Mouse (Mus musculus) forebrain, embryonic 15.5 days (tissue): ENCODE data around the gene Fcrl6. TPM values are rescaled to one million over a fixed set of nuclear protein-coding genes. Genes with fewer than 3 reads are reported as not detected.
A peak's percentile ranks its signal among the peaks of the same experiment; 100 is the strongest.

Source experiments
- ATAC-seq: fragments of 200-750 bp; cut with Nextera tagmentation; replicated peaks from 2 replicates; pipeline ENCODE4 v1.8.0; 2017; ENCODE audit warnings: mild to moderate bottlenecking, moderate TSS enrichment, moderate library complexity
- H3K27ac ChIP-seq: fragments of 300-500 bp; sonication (generic); replicated peaks from 2 replicates; pipeline ENCODE4 v1.5.1; 2015; ENCODE audit warnings: mild to moderate bottlenecking, inconsistent platforms
- H3K27me3 ChIP-seq: fragments of 300-500 bp; sonication (generic); 2 replicates; pipeline ENCODE4 v1.6.1; 2015; ENCODE audit warnings: inconsistent platforms
- H3K36me3 ChIP-seq: fragments of 300-500 bp; sonication (generic); 2 replicates; pipeline ENCODE4 v1.6.1; 2015; ENCODE audit warnings: mild to moderate bottlenecking, inconsistent platforms
- H3K4me1 ChIP-seq: fragments of 300-500 bp; sonication (generic); 2 replicates; pipeline ENCODE4 v1.6.1; 2015; ENCODE audit warnings: inconsistent platforms
- H3K4me2 ChIP-seq: fragments of 300-500 bp; sonication (generic); replicated peaks from 2 replicates; pipeline ENCODE4 v1.6.1; 2015; ENCODE audit warnings: mild to moderate bottlenecking, inconsistent platforms
- H3K4me3 ChIP-seq: fragments of 300-500 bp; sonication (generic); 2 replicates; pipeline ENCODE4 v1.5.1; 2015; ENCODE audit warnings: mild to moderate bottlenecking, inconsistent platforms
- H3K9ac ChIP-seq: fragments of 300-500 bp; sonication (generic); replicated peaks from 2 replicates; pipeline ENCODE4 v1.6.1; 2015; ENCODE audit warnings: mild to moderate bottlenecking, inconsistent platforms
- H3K9me3 ChIP-seq: fragments of 300-500 bp; sonication (generic); 2 replicates; pipeline ENCODE4 v1.6.1; 2016; ENCODE audit warnings: inconsistent platforms
- WGBS: fragments of 180-500 bp; shearing (Covaris S2); methylation state at CpG from one replicate; pipeline ENCODE4 v1.1.7; 2015; ENCODE audit warnings: mixed read lengths; 5-methylcytosine and 5-hydroxymethylcytosine counted together
- polyA plus RNA-seq: library from polyadenylated mRNA; unstranded; fragments of >200 nt; fragmentation: Nextera tagmentation; extraction: Ambion mirVana; gene quantifications from 2 replicates; pipeline ENCODE4 v1.2.1, GENCODE M21; 2015

Fcrl6 gene
- polyA plus RNA-seq, 1 experiment from 2014 or later: not detected

DNA sequence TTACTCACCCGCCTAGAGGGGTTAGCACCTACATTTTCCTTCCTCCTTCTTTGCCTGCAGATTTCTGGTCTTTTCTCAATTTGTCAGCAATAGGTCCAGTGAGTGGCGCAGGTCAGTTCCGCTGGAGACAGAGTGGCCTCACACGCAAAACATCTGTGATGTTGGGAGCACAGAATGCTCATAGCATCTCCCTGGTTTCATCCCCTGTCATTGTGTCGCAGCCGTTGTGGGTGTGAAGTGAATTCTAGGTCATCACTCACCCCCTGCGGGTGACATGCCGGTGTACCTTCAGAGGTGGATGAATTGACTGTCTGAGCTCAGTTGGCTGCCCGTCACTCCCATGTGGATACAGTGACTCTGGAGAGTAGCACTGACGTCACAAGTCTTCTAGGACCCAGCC lies 9.0 kb upstream of the Fcrl6 start:
- no peak overlapping the region for H3K27ac ChIP-seq
- H3K36me3 ChIP-seq: no peaks in the 10 kb centered on the region
- no peaks in the 10 kb centered on the region; the same call in 1 of the 2 replicates for H3K4me1 ChIP-seq
- 88% methylated on average over 10 of the region's 10 CpGs for WGBS
- no peak overlapping the region for H3K4me2 ChIP-seq
- no peaks in the 10 kb centered on the region for H3K9me3 ChIP-seq
- H3K27me3 ChIP-seq: no peaks in the 10 kb centered on the region
- ATAC-seq: no peak
- no peak overlapping the region for H3K4me3 ChIP-seq
- no peak overlapping the region for H3K9ac ChIP-seq

DNA sequence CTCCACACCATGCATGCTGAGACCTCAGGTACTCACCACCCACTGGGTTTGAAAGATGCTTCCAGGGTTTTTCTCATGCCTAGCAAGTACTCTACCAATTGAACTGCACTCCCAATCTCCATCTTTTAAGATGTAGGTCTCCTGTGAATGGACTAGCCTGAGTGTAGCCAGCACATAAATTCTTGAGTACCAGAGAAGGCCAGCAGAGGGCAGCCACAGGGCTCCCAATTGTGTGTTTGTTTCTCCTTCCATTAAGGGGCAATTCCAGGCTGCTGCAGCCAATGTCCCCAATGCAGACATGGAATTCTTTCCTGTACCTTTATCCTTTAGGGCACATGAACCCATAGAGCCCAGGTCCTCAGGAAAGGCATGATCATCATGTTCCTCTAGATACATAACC lies 7.9 kb downstream of the Fcrl6 start:
- no peaks in the 10 kb centered on the region for H3K4me1 ChIP-seq
- no peaks in the 10 kb centered on the region for H3K9me3 ChIP-seq
- H3K4me2 ChIP-seq: no peak overlapping the region
- no peak overlapping the region for H3K9ac ChIP-seq
- no peak overlapping the region for H3K27ac ChIP-seq
- no peaks in the 10 kb centered on the region for H3K27me3 ChIP-seq
- no peak for ATAC-seq
- no peaks in the 10 kb centered on the region for H3K36me3 ChIP-seq
- no peak overlapping the region for H3K4me3 ChIP-seq

DNA sequence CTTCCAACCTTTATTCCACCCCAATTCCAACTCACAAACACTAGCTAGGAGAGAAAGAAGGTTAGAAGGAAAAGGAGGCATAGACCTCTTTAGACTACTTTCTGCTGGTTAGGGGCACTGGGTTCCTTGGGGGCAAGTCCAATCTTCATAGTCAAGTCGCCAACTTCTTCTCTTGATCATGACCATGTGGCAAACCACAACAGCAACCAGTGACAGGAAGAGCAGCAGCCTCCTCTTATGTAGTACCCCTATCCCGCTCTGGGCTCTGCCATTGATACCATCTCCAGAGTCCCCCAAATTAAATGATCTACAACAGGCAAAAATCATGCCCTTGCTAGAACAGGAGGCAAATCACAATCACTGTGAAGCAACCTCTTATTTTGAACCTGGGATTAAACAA lies 8.4 kb downstream of the Fcrl6 start:
- Histone ChIP-seq H3K9ac (no peak overlapping the region), H3K27ac (no peak overlapping the region), H3K27me3 (no peaks in the 10 kb centered on the region), H3K4me2 (no peak overlapping the region), H3K9me3 (no peaks in the 10 kb centered on the region), H3K4me3 (no peak overlapping the region), H3K36me3 (no peaks in the 10 kb centered on the region), H3K4me1 (no peaks in the 10 kb centered on the region)
- 89% methylated on average over 2 of the region's 2 CpGs for WGBS
- no peak for ATAC-seq

DNA sequence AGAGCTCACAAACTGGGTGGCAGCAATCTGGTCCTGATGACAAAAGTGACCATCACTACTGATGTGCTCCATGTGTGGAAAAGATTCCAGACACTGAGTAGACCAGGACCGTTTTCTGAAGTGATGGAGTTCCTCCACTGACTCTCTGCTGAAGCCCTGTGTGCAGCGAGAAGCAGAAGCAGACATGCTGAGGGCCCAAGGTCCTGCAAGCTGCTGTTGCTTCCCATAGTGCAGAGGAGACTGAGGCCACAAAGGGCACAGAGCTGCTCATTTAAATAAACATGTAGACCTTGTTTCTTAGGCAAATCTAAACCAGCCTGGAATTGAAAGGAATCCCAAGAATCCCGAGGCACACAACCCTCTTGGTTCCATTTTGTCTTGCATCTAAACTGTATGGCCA lies 9.0 kb downstream of the Fcrl6 start:
- no peaks in the 10 kb centered on the region for H3K4me1 ChIP-seq
- 79% methylated on average over 3 of the region's 3 CpGs for WGBS
- no peak overlapping the region for H3K9ac ChIP-seq
- no peak overlapping the region for H3K4me2 ChIP-seq
- no peak for ATAC-seq
- H3K4me3 ChIP-seq: no peak overlapping the region
- no peaks in the 10 kb centered on the region for H3K9me3 ChIP-seq
- H3K27me3 ChIP-seq: no peaks in the 10 kb centered on the region
- no peaks in the 10 kb centered on the region for H3K36me3 ChIP-seq
- no peak overlapping the region for H3K27ac ChIP-seq

DNA sequence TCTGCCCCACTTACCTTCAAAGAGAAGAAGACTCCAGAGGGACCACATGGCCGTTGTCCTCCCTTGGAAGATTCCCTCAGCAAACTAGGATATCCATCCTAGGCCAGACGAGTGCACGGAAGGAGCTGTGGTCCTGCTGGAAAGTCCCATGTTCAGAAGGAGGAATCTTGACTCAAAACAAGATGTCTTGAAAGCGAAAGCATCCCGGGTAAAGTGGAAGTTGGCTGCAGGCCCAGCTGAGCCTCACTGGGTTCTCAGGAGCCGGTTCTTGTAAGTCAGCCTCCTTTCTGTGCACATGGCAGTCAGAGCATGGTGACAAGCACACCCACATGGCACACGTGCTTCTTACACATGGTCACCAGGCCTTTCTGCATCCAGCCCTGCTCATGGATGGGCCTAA lies 12.0 kb downstream of the Fcrl6 start, which contains the start of gene Slamf8:
Slamf8 (minus strand) TSS at position 184 of the 400 bp plus-strand sequence.
- Histone ChIP-seq H3K9me3 (no peaks in the 10 kb centered on the region), H3K4me1 (peaks cover 12% of the 10 kb centered on the region), H3K9ac (no peak within 1 kb of the TSS), H3K4me3 (no peak within 1 kb of the TSS), H3K36me3 (no peaks in the 10 kb centered on the region), H3K27ac (no peak within 1 kb of the TSS), H3K27me3 (no peaks in the 10 kb centered on the region), H3K4me2 (no peak within 1 kb of the TSS)
- WGBS: 82% methylated on average over 7 of the region's 7 CpGs
- ATAC-seq: no peak

DNA sequence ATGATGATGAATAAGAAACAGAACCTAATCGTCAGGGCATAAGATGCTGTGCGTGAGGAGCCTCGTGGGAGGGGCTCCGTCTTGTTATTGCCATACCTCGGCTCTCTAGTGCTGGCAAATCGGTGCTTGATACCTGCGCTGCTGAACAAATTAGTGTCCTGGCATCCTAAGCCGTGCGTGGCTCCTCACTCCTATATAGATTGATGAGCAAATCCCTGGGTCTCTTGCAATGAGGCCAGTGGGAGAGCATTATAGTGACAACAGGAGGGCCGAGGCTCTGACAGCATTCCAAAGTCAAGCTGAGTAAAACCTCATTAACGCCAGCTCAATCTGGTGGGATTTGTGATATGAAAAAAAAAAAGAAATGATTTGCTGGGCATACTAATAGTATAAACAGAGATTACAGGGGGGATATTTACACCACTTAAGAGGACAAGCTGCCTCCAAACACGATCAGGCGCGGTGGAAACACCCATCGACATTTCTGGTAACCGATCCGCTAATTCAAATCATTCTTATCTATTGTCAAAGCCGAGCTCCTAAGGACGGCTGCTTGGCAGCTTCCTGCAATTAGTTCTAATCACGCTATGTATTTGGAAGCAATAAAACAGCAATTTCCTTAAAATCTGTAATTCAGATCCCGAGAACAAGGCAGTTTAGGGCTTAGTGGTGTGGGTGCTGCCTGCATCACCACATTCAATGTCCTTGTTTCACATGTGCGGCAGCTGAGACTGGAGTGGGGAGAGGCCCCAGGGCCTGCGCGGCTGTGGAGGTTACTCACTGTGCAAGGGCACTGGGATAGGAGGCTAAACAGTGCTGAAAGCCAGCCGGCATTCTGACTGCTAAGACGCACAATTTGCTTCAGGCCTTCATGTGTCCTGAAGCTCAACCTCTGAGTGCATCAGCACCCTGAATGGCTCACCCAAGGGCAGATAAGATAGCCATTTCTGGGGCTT lies 16.5 kb downstream of the Fcrl6 start:
- ATAC-seq: peak; percentile 84
- H3K4me1 ChIP-seq: peaks cover 13% of the 10 kb centered on the region
- H3K36me3 ChIP-seq: no peaks in the 10 kb centered on the region
- 0 out of 2 replicates have a peak overlapping the region, but pooled peaks have one; percentile 29 for H3K27ac ChIP-seq
- H3K27me3 ChIP-seq: no peaks in the 10 kb centered on the region
- no peaks in the 10 kb centered on the region for H3K9me3 ChIP-seq
- peak overlapping the region; percentile 25; the same call in 1 of the 2 replicates for H3K9ac ChIP-seq
- WGBS: 5% methylated on average over 26 of the region's 26 CpGs
- 0 out of 2 replicates have a peak overlapping the region, but pooled peaks have one; percentile 3 for H3K4me3 ChIP-seq
- H3K4me2 ChIP-seq: peak overlapping the region; percentile 25

DNA sequence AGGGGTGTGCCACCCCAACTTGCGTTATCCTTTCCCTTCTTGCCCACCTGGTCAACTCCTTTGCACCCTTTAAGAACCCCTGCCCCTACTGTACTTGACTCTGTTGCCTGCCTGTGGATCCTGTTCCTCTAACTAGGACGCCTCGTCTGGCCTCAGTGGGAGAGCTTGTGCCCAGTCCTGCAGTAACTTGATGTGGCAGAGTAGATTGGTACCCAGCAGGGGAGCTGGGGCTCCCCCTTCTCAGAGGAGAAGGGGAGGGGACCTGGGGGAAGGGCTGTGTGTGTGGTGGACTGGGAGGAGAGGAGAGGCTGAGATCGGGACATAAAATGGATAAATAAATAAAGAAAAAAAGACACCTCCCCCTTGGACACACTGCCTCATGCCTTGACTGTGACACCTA lies 17.3 kb downstream of the Fcrl6 start:
- Histone ChIP-seq H3K9ac (no peak overlapping the region), H3K4me1 (peaks cover 13% of the 10 kb centered on the region), H3K4me2 (no peak overlapping the region), H3K27me3 (no peaks in the 10 kb centered on the region), H3K36me3 (no peaks in the 10 kb centered on the region), H3K9me3 (no peaks in the 10 kb centered on the region), H3K4me3 (no peak overlapping the region), H3K27ac (no peak overlapping the region)
- peak; percentile 11; the same call in 1 of the 2 replicates for ATAC-seq
- WGBS: 39% methylated on average over 4 of the region's 4 CpGs

DNA sequence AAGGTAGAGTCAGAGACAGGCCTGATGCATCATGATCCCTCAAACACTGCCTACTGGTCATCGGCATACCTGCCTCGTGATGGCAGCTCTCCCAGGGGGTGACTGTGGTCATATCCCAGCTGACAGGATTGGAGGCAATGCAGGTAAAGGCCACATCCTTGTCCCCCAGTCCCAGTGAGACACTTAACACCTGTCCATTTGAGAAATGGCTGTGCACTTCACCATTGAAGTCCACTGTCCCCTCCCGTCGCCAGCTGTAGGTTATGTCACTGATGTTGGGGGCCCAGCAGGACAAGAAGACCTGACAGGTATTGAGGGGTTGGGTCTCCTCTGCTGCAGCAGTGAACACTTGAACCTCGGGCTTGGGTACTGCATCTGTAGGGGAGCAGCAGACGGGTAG lies 18.1 kb downstream of the Fcrl6 start:
- ATAC-seq: no peak
- Histone ChIP-seq H3K9ac (no peak overlapping the region), H3K4me2 (no peak overlapping the region), H3K4me3 (no peak overlapping the region), H3K36me3 (no peaks in the 10 kb centered on the region), H3K27ac (no peak overlapping the region), H3K4me1 (peaks cover 13% of the 10 kb centered on the region), H3K27me3 (no peaks in the 10 kb centered on the region), H3K9me3 (no peaks in the 10 kb centered on the region)
- WGBS: 84% methylated on average over 6 of the region's 6 CpGs

DNA sequence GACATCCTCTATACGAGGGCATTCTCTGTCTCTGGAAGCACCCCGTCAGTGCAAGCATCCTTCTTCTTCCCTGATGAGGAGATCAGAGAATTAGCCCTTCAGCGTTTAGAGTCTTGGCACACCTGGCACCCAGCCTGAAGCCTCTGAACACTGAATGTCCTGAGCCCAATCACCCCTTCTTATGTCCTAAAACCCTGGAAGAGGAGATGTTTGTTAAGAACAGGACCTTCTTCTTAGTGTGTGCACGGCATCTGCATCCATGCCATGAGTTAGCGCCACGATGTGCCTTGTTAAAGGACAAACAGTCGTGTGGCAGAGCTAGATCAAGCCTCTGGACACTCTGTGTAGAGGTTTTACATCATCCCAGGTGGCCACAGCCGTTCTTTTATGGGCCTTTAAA lies 19.9 kb downstream of the Fcrl6 start:
- Histone ChIP-seq H3K9me3 (no peaks in the 10 kb centered on the region), H3K27me3 (no peaks in the 10 kb centered on the region), H3K27ac (no peak overlapping the region), H3K36me3 (no peaks in the 10 kb centered on the region), H3K9ac (no peak overlapping the region), H3K4me3 (no peak overlapping the region), H3K4me1 (peaks cover 13% of the 10 kb centered on the region), H3K4me2 (no peak overlapping the region)
- no peak for ATAC-seq
- 89% methylated on average over 8 of the region's 8 CpGs for WGBS

DNA sequence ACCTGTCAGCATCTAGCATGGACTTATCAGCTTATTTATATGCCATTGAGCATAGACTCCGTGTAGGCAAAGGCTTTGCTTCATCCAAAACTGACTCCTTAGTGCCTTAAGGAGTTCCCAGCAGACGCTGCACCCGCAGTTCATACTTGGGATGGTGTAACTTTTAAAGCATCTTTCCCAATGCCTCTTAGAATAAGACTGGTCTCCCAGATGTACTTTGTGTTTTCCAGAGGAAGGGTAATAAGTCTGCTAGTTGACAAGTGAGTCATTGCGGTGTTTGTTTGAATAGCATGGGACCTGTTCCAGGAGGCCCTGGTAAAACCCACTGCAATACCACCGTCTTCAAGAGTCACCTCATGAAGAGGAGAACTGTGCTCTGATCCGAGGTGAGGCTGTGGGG lies 22.2 kb downstream of the Fcrl6 start:
- H3K4me1 ChIP-seq: no peaks in the 10 kb centered on the region
- 79% methylated on average over 6 of the region's 6 CpGs for WGBS

DNA sequence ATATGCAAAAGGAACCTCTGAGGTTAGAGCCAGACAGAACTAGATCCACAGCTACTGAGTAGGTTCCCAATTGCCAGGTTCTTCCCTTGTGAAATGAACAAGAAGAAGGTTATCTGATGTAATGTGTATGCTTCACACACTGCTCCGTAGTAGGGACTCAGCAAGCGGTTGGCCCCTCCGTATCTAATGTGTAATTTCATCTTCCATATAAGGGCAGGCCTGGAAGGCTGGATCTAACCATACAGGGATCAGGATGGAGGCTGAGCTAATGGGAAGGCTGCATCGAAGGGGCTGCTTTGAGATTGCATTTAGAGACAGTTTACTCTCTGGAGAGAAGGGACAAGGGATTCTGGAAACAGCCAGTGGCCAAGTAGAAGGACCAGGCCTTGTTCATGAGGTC lies 34.6 kb downstream of the Fcrl6 start:
- ATAC-seq: no peak
- Histone ChIP-seq H3K27me3 (0 out of 2 replicates have a peak, but pooled peaks cover under 1% of the 10 kb centered on the region), H3K27ac (no peak overlapping the region), H3K4me2 (no peak overlapping the region), H3K4me1 (peaks cover 7% of the 10 kb centered on the region), H3K36me3 (no peaks in the 10 kb centered on the region), H3K9ac (no peak overlapping the region), H3K4me3 (no peak overlapping the region), H3K9me3 (no peaks in the 10 kb centered on the region)
- 82% methylated on average over 4 of the region's 4 CpGs for WGBS

More for the DNA sequence above, 22.2 kb downstream of the Fcrl6 start:
- Histone ChIP-seq H3K4me2 (no peak overlapping the region), H3K36me3 (no peaks in the 10 kb centered on the region), H3K27me3 (no peaks in the 10 kb centered on the region), H3K4me3 (no peak overlapping the region), H3K9me3 (no peaks in the 10 kb centered on the region), H3K9ac (no peak overlapping the region), H3K27ac (no peak overlapping the region)
- no peak for ATAC-seq

DNA sequence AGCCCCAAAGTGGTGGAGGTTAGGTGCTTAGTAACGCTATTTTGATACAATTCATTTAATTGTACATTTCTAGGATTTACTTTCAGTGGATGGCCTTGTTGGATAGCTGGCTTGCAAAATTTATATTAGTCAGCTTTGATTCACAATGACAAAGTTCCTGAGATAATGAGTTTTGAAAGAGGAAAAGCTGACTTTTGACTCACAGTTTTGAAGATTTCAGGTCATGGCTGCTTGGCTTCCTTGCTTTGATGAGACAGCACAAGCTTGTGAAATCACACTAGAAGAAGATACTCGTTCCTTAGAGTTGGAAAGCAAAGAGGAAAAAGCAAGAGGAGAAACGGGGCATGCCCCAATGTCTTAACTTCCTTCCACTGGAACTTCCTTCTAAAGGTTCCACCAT lies 36.2 kb downstream of the Fcrl6 start:
- Histone ChIP-seq H3K27ac (no peak overlapping the region), H3K4me2 (no peak overlapping the region), H3K9me3 (no peaks in the 10 kb centered on the region), H3K4me3 (no peak overlapping the region), H3K27me3 (peaks cover 13% of the 10 kb centered on the region), H3K9ac (no peak overlapping the region), H3K36me3 (no peaks in the 10 kb centered on the region), H3K4me1 (peaks cover 17% of the 10 kb centered on the region)
- no peak for ATAC-seq
- 80% methylated on average over 3 of the region's 3 CpGs for WGBS
